Mouse (Mus musculus): ENCODE results near the gene Atf7ip2.

- TF ChIP-seq POLR2A (IDR thresholded peaks at IDR 0.05; ENCODE audit: insufficient read depth, low read length) (no peak), CTCF (IDR thresholded peaks at IDR 0.05; ENCODE audit: low read depth, low read length) (no peak), EP300 (IDR thresholded peaks at IDR 0.05; ENCODE audit: insufficient read depth, low read depth, low read length) (no peak)
Measured at GRCm38 (mm10) chr16:10300231-10301186, 108.0 kb downstream of the Atf7ip2 start.
